Mouse (Mus musculus) right cerebral cortex, postnatal 36 days (tissue): ENCODE data around the gene Pdpk1.

Experiments used
- DNase-seq, 2 experiments: peaks; one replicate each; pipeline ENCODE4 v3.0.0; 2022; ENCODE audit warnings: low spot score in 2 of 2, mixed read lengths in 1 of 2

The Pdpk1 gene

DNA sequence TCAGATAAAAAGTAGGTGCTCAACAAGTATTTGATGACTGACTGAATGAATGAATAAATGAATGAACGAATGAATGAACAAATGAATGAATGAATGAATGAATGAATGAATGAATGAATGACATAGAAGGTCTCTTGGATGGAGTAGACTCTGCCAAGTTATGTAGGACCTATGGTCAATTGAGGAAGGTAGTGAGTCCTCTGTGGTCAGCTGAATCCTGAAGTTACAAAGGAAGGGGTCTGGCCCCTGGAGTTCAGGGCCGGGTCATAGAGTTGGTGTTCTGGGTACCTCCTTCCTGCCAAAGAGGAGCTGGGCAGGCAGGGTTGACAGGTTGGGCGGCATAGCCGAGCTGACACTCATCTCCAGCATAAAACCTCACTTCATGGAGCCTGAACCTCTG is 112.9 kb downstream of the Pdpk1 start, which contains the start of gene Prss27:
TSS of gene Prss27 (plus strand) at position 301 of the 400 bp plus-strand sequence.
- no peak for DNase-seq

DNA sequence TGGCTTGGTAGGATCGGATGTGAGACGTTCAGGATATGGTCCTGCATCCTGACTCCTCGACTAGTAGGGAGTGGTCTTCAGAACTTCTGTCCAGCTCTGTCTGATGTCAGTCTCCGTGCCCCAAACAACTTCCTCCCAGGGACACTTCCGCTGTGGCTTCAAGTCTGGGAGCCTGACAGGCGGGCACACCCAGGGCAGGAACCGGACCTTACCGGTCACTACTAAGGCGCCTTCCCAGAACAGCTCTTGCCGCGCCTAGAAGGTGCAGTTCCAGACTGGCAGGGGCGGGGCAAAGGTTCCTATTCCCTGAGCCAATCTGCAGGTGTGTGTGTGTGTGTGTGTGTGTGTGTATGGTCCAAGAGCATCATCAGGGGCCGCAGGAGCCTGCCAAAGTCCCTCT is 113.4 kb downstream of the Pdpk1 start:
- no peak for DNase-seq

- DNase-seq = no peak
Observed at GRCm38 (mm10) chr17:24036954-24037353, 113.8 kb downstream of the Pdpk1 start.

DNA sequence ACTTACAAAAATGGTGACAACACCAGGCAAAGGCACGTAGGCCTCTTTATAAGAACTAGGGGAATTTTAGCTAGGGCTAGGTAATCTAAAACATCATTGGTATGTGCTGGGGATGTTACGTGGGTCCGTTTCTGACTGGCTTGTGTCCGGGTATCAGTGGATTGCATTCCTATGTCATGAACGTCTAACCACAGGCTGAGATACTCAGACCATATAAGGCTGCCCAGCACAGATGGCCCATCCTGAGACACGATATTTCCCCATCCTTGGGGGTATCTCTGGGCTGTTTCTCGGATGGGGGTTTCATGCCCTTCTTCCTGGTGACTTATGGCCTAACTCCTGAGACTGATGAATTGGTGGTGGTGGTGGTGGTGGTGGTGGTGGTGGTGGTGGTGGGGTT is 115.6 kb downstream of the Pdpk1 start:
- no peak for DNase-seq

GRCm38 (mm10) chr17:24030551-24030950 is 120.2 kb downstream of the Pdpk1 start:
- no peak for DNase-seq

GRCm38 (mm10) chr17:24029477-24029876 is 121.2 kb downstream of the Pdpk1 start:
- no peak for DNase-seq
